Mouse (Mus musculus) adrenal gland, adult (tissue): Measurements from ENCODE around the gene Myh14.
"Not testable (repeated sequence)": the region's sequence is repeated elsewhere in the genome, so short reads cannot be mapped to it uniquely, and the experiment has no call there.

ENCODE experiments used
- DNase-seq, 2 experiments: peaks; one replicate each; pipeline ENCODE4 v3.0.0; 2022 to 2023; ENCODE audit warnings: low spot score in 1 of 2; ENCODE audit not compliant: inconsistent age in 2 of 2

Gene Myh14

GRCm38 (mm10) chr7:44670803-44671202, at the start of gene Myh14:
Gene Myh14 (minus strand): TSS chr7:44670843.
- peak; percentile 95 to 97 for DNase-seq

GRCm38 (mm10) chr7:44709881-44710280, 39.2 kb upstream of the Myh14 start:
- DNase-seq, result no peak

- no peak for DNase-seq
Observed at GRCm38 (mm10) chr7:44708574-44708973, 37.9 kb upstream of the Myh14 start, which contains the start of gene Izumo2. Gene Izumo2 (plus strand): TSS chr7:44708742.

GRCm38 (mm10) chr7:44708093-44708492, 37.5 kb upstream of the Myh14 start:
- DNase-seq, result not testable (repeated sequence)

GRCm38 (mm10) chr7:44707169-44707675, 36.6 kb upstream of the Myh14 start:
- peak; percentile 64 to 87 for DNase-seq

GRCm38 (mm10) chr7:44706322-44706721, 35.7 kb upstream of the Myh14 start:
- no peak for DNase-seq

GRCm38 (mm10) chr7:44705086-44705485, 34.4 kb upstream of the Myh14 start:
- DNase-seq, result no peak

GRCm38 (mm10) chr7:44704363-44704762, 33.7 kb upstream of the Myh14 start:
- peak; percentile 38 to 79 for DNase-seq

GRCm38 (mm10) chr7:44702985-44703384, 32.3 kb upstream of the Myh14 start:
- DNase-seq, result no peak

GRCm38 (mm10) chr7:44701921-44702320, 31.3 kb upstream of the Myh14 start:
- peak; percentile 36 to 60 for DNase-seq

GRCm38 (mm10) chr7:44697980-44698379, 27.3 kb upstream of the Myh14 start:
- no peak for DNase-seq

- DNase-seq, result peak; percentile 87 to 90
Observed at GRCm38 (mm10) chr7:44697191-44697710, 26.6 kb upstream of the Myh14 start.

GRCm38 (mm10) chr7:44695223-44695622, 24.6 kb upstream of the Myh14 start:
- DNase-seq, result no peak

- DNase-seq, result no peak
Observed at GRCm38 (mm10) chr7:44693427-44694175, 23.0 kb upstream of the Myh14 start.

- DNase-seq, result no peak
Observed at GRCm38 (mm10) chr7:44689331-44689730, 18.7 kb upstream of the Myh14 start.

- no peak for DNase-seq
Observed at GRCm38 (mm10) chr7:44688890-44689289, 18.2 kb upstream of the Myh14 start.

GRCm38 (mm10) chr7:44685531-44686402, 15.1 kb upstream of the Myh14 start:
- peak in 1 of 2 experiments; percentile 60 for DNase-seq

GRCm38 (mm10) chr7:44683656-44684055, 13.0 kb upstream of the Myh14 start:
- DNase-seq, result no peak

GRCm38 (mm10) chr7:44676611-44677010, 6.0 kb upstream of the Myh14 start:
- no peak for DNase-seq

- DNase-seq, result no peak
Observed at GRCm38 (mm10) chr7:44676126-44676525, 5.5 kb upstream of the Myh14 start.

- DNase-seq, result no peak
Observed at GRCm38 (mm10) chr7:44675171-44675570, 4.5 kb upstream of the Myh14 start.
